Mouse (Mus musculus) G1E (cell line): ENCODE results near the gene Nefh. TPM values are rescaled to one million over a fixed set of nuclear protein-coding genes. Genes with fewer than 3 reads are reported as not detected.

ENCODE experiments used
- ATAC-seq: 2 replicates; pipeline ENCODE4 v1.8.0; 2016; ENCODE audit warnings: mild to moderate bottlenecking; ENCODE audit not compliant: insufficient number of reproducible peaks, poor library complexity, low FRiP score, severe bottlenecking; ENCODE audit errors: extremely low read depth
- DNase-seq: peaks from one replicate; pipeline ENCODE4 v3.0.0; 2012; ENCODE audit warnings: low spot score
- H3K27me3 ChIP-seq: 2 replicates; pipeline ENCODE4 v1.6.1; 2012; ENCODE audit warnings: mild to moderate bottlenecking, low read length, inconsistent platforms; ENCODE audit not compliant: insufficient read depth
- H3K36me3 ChIP-seq: replicated peaks from 2 replicates; pipeline ENCODE3; 2012; ENCODE audit warnings: mild to moderate bottlenecking, inconsistent platforms
- H3K4me1 ChIP-seq: 2 replicates; pipeline ENCODE4 v1.6.1; 2012; ENCODE audit warnings: low read depth, low read length, inconsistent platforms, mixed read lengths; ENCODE audit not compliant: insufficient read depth
- H3K4me3 ChIP-seq: 2 replicates; pipeline ENCODE4 v1.5.1; 2012; ENCODE audit warnings: low read depth, mild to moderate bottlenecking, inconsistent platforms, low read length, moderate library complexity, mixed read lengths
- H3K9me3 ChIP-seq: replicated peaks from 2 replicates; pipeline ENCODE4 v1.6.1; 2012; ENCODE audit warnings: inconsistent platforms
- CTCF ChIP-seq: IDR thresholded peaks from 2 replicates; pipeline ENCODE4 v1.5.1; 2012; ENCODE audit warnings: low read depth, low read length, inconsistent platforms, mixed read lengths
- GATA1 ChIP-seq: IDR thresholded peaks from 2 replicates; pipeline ENCODE4 v1.6.1; 2012; ENCODE audit warnings: borderline replicate concordance, low read length, inconsistent platforms, mixed read lengths
- GATA2 ChIP-seq: IDR thresholded peaks from 2 replicates; pipeline ENCODE4 v1.6.1; 2012; ENCODE audit warnings: low read depth, low read length, inconsistent platforms, borderline replicate concordance
- POLR2AphosphoS5 ChIP-seq: IDR thresholded peaks from 2 replicates; pipeline ENCODE4 v1.6.1; 2012; ENCODE audit warnings: low read depth, low read length, inconsistent platforms; ENCODE audit not compliant: insufficient replicate concordance
- TAL1 ChIP-seq: conservative IDR thresholded peaks from 2 replicates; pipeline ENCODE4 v1.6.1; 2012; ENCODE audit warnings: low read depth, low read length, inconsistent platforms, mixed read lengths
- polyA plus RNA-seq: library from polyadenylated mRNA; stranded (reverse); fragments of >175 nt; gene quantifications from 2 replicates; pipeline ENCODE4 v1.2.3, GENCODE M21; 2012
- total RNA-seq, 2 experiments: library from RNA; stranded (forward) in 1 of 2; stranded (reverse) in 1 of 2; fragments of 200-1000 nt in 1 of 2; fragments of >200 nt in 1 of 2; fragmentation: Nextera tagmentation in 1 of 2; gene quantifications; 2 replicates each; pipeline ENCODE4 v1.2.3; 2014 to 2017

Nefh gene
- total and polyA plus RNA-seq, 3 experiments: 49.4 to 179 (median 56.4) TPM

DNA sequence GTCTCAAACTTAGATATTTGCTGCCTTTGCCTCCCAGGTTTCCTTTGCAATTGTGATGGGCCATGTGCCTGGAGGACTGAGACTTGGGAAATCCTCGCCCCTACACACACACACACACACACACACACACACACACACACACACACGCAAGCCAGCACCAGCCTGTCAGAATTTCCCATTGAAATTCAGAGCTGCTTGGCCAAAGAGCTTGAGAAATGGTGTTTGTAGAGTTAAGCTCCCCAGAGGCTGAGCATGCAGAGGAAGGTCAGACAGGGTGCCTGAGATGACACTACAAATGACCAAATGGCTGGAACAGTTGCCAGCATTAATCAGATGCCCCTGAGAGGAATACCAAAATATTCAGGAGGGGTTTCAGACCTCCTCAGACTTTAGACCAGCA is 18.5 kb upstream of the Nefh start:
- DNase-seq (no peak), ATAC-seq (no peak)
- TF ChIP-seq TAL1: no peak
- no peak for TF ChIP-seq GATA2
- no peak for TF ChIP-seq POLR2AphosphoS5
- no peak for TF ChIP-seq CTCF
- no peak for TF ChIP-seq GATA1
- H3K9me3 ChIP-seq: no peaks in the 10 kb centered on the region
- H3K4me1 ChIP-seq: peaks cover 88% of the 10 kb centered on the region
- peaks cover 14% of the 10 kb centered on the region for H3K36me3 ChIP-seq
- H3K4me3 ChIP-seq: no peak overlapping the region; the same call in 1 of the 2 replicates
- no peaks in the 10 kb centered on the region for H3K27me3 ChIP-seq

DNA sequence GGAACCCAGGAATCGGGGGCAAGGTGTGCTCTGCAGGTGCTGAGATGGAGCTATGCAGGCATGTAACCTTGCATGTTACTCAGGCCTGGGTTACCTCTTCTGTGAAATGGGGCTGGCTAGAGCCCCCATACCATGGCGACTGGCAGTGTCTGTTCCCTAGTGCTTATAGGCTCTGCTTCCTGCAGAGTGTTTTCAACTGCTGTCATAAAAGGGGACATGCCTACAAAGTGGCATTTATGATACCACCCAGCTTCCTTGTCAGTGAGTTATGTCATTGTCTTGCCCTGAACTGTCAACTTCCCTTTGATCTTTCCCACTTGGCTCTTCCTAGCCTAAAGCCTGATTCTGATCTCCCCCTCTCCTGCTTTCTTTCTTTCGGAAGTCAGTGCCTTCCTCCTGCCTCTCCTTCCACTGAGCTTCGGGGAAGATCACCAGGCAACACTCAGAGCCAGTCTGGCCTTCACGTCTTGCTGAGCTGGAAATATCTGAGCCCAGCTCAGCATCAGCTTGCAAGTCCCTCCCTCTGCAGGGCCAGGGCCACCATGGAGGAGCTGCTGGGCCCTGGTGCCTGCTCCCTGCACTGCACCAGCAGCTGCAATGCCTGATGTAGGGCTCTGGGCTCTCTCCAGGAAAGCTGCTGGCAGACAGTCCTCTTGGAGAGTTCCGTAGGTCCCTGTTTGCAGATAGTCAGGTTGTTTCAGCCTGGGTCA is 15.4 kb upstream of the Nefh start:
- Histone ChIP-seq H3K27me3 (no peaks in the 10 kb centered on the region), H3K36me3 (peaks cover 12% of the 10 kb centered on the region), H3K9me3 (no peaks in the 10 kb centered on the region), H3K4me1 (peaks cover 74% of the 10 kb centered on the region), H3K4me3 (no peak overlapping the region)
- TF ChIP-seq GATA1: no peak
- no peak for TF ChIP-seq TAL1
- TF ChIP-seq GATA2: no peak
- no peak for TF ChIP-seq POLR2AphosphoS5
- TF ChIP-seq CTCF: no peak
- DNase-seq: no peak
- no peak for ATAC-seq

GRCm38 (mm10) chr11:4953918-4954317 is 6.1 kb upstream of the Nefh start:
- H3K27me3 ChIP-seq: peaks cover 10% of the 10 kb centered on the region
- peaks cover 67% of the 10 kb centered on the region for H3K36me3 ChIP-seq
- peaks cover 34% of the 10 kb centered on the region for H3K4me1 ChIP-seq
- H3K4me3 ChIP-seq: peak overlapping the region; percentile 39; the same call in 1 of the 2 replicates
- H3K9me3 ChIP-seq: no peaks in the 10 kb centered on the region
- DNase-seq: peak; percentile 72
- ATAC-seq: peak; percentile 85
- no peak for TF ChIP-seq POLR2AphosphoS5
- no peak for TF ChIP-seq CTCF
- no peak for TF ChIP-seq GATA2

GRCm38 (mm10) chr11:4953401-4953800 is 5.5 kb upstream of the Nefh start:
- DNase-seq (no peak), ATAC-seq (no peak)
- Histone ChIP-seq H3K4me3 (peak overlapping the region; percentile 39; the same call in 1 of the 2 replicates), H3K27me3 (peaks cover 15% of the 10 kb centered on the region), H3K36me3 (peaks cover 70% of the 10 kb centered on the region), H3K9me3 (no peaks in the 10 kb centered on the region), H3K4me1 (peaks cover 36% of the 10 kb centered on the region)
- TF ChIP-seq GATA2 (no peak), POLR2AphosphoS5 (no peak), GATA1 (no peak), TAL1 (no peak), CTCF (no peak)

- H3K9me3 ChIP-seq: no peaks in the 10 kb centered on the region
- DNase-seq (no peak), ATAC-seq (no peak)
- H3K27me3 ChIP-seq: peaks cover 22% of the 10 kb centered on the region
- peaks cover 66% of the 10 kb centered on the region for H3K4me1 ChIP-seq
- H3K4me3 ChIP-seq: no peak overlapping the region
- H3K36me3 ChIP-seq: peaks cover 67% of the 10 kb centered on the region
- no peak for TF ChIP-seq CTCF
- no peak for TF ChIP-seq GATA1
- no peak for TF ChIP-seq POLR2AphosphoS5
- TF ChIP-seq GATA2: no peak
- no peak for TF ChIP-seq TAL1
These were observed 1.6 kb upstream of the Nefh start for GRCm38 (mm10) chr11:4949256-4950044.

DNA sequence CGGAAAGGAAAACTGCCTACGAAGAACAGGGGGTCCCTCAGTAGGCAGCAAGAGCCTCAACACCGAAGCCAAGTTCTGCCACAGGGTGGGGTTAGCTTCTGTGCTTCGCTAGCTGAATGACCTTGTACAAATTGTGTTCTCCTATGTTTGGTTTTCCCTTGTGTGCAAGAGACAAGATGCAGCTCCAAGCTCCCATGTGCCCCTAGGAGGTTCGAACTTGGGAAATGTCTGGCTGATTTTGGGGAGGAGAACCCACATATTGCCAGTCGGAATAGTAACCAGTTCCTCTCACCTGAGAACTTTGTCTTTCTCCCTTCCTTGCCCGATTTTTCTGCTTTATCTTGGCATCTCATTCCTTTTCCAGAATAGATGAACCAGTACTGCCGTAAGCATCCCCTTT is 928 bp upstream of the Nefh start:
- H3K4me1 ChIP-seq: peaks cover 61% of the 10 kb centered on the region
- H3K27me3 ChIP-seq: peaks cover 22% of the 10 kb centered on the region
- H3K36me3 ChIP-seq: peaks cover 71% of the 10 kb centered on the region
- TF ChIP-seq GATA2 (no peak), POLR2AphosphoS5 (no peak), GATA1 (no peak), CTCF (no peak), TAL1 (no peak)
- no peak for DNase-seq
- no peak for ATAC-seq
- no peak overlapping the region; the same call in 1 of the 2 replicates for H3K4me3 ChIP-seq
- H3K9me3 ChIP-seq: no peaks in the 10 kb centered on the region
